Mouse (Mus musculus) frontal cortex, adult (tissue): ENCODE data around the gene Fam49a.
"Not testable (repeated sequence)": the region's sequence is repeated elsewhere in the genome, so short reads cannot be mapped to it uniquely, and the experiment has no call there.

Source experiments
- ATAC-seq: cut with Nextera tagmentation; 2 replicates; pipeline ENCODE4 v1.9.2; 2017; ENCODE audit warnings: mild to moderate bottlenecking, moderate library complexity, mixed read lengths; ENCODE audit not compliant: low TSS enrichment

Fam49a gene

DNA sequence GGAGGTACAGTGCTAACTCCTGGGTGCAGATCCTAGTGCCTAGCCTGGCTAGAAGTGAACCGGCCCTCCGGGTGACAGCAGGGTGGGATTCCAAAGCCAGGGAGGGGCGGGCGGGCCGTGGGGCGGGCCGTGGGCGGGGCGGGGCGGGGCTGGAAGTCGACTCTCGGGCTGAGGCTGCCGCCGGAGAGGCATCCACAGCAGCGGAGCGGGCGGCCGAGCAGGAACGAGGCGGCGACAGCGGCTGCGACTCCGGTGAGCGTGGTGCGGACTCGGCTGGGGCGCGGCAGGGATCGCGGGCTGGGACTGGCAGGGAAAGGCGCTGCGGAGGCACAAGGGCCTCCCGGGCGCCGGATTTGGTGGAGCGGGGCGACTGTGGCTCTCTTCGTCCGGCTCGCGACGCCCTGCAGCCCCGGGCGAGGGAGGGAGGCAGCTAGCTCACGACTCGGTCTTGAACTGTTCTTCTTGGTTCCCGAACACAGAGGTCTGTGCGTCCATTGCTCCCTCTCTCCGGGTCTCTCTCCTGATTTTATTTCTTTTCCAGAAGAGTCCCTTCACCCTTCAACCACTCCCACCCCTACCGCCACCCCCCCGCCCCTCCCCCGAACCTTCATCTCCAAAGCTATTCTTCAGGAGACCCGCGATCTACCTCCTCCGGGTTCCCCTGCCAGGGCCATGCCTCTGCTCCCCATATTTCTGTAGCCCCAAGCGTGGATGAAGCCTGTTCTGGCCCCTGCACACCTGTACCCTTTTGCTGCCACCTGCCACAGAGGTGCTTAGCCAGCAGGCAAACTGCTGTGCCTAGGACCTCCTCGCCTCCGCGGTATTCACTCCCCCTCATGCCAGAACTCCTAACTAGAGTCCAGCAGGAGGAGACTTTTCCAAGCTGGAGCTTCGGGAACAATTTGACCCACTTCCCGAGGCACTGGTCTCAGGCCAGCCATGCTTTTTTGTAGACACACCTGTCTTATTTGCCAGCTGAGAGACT is at the start of gene Fam49a:
TSS of gene Fam49a (plus strand) at position 153 of the 985 bp plus-strand sequence.
- peak; percentile 69 for ATAC-seq

DNA sequence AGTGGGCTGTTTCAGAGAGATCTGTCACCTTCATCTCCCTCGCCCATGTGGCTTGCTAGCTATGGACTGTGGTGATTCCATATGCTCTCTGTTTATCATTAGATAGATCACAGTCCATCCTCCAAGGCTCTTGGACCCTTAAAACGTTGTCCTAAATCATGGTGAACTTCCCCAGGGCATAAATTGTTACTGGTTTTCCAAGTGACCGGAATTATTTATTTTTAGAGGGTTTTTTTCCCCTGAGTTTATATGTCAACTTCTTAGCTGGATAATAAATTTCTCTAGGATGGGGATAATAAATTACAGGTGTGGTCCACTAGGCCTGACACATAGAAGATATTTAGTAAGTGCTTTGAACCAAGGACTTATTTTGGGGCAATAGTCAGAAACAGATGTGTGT is 48.4 kb upstream of the Fam49a start:
- no peak for ATAC-seq

DNA sequence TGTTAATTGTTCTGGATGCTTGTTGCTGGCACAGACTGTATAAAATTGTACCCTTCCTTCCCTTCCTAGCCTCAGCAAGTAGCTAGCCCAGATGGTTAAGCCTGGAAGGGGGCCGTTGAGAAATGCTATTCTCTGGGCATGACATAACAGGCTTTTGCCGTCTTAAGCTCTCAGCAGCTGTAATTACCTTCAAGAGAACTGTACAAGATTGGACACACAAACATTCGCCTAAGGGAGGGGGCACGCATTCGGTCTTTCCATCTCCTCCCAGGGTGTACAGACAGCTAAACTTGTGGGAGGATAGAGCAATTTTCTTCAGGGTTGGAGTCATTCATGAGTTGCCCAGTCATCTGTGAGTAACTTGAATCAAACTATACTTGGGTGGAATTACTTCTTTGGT is 43.0 kb upstream of the Fam49a start:
- peak; percentile 25; the same call in 1 of the 2 replicates for ATAC-seq

DNA sequence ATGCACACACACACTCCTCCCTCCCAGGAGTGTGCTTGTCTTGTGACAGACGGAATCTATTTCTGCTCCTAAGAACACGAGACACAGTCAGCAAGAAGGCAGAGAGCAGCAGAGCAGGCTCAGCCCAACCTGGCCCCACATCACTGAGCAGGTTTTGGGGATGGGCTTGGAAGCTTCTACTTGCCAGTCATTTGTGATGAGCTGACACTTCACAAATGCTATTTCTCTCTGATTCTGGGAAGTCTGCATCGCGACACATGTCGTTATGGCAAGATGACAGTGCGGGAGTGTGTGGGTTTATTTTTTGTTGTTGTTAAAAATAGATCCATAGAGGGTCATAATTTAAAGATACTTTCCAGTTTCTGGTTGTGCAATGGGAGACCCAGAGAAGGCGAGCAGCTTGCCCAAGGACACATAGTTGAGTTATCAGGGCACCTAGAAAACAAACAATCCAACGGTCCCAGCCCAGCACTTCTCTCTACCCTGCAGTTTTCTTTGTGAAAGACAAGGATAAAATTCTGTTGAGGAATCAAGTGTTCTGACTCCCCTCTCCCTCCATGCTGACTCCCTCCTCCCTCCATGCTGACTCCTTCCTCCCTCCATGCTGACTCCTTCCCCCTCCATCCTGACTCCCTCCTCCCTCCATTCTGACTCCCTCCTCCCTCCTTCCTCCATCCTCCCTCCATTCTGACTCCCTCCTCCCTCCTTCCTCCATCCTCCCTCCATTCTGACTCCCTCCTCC is 41.0 kb upstream of the Fam49a start:
- peak; percentile 43 for ATAC-seq

DNA sequence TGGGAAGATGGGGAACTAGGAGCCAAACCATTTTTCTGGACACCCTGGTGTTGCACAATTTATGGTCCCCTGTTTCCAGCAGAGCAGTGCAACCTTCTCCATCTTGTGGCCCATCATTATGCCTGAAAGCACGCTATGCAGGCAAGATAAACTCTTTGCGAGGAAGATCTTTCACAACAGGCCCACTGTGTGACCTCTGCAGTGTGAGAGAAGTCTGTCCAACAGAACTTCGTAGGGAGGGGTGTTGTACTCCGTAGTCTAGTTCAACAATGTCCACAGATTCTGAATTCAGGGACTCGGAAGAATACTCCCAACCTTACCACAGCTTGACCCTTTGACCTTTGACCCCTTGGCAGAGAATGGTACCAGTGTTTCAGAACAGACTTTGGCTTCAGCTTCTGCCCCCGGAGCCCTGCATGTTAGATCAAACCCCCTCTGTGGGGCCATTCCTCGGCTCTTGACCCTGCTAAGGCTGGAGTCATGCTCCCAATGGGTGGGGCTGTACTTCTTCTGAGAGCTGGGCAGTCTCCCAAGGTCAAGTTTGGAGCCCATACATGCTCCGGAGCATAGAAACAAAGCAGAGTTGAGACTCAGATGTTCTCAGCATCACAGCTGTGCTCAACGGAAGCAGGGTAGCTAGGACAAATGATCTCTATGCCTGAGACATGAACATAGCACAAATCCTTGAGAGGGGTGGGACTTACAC is 39.2 kb upstream of the Fam49a start:
- no peak for ATAC-seq

DNA sequence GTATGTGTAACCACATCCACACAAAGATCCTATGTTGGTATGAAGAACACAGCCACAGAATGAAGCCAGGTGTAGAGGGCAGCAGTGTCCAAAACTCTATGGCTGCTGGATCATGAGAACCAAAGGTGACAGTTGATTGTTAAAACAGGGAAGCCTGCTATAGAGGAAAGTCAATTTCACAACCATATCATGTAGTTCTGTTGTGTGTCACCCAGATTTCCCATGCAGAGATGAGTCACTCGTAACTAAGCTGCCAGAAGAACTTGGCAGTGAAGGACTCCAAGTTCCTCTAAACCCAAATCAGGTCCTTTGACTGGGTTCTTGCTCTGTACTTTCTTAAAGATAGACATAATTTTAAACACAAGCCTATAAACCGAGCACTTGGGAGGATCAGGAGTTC is 38.6 kb upstream of the Fam49a start:
- peak; percentile 66 for ATAC-seq

DNA sequence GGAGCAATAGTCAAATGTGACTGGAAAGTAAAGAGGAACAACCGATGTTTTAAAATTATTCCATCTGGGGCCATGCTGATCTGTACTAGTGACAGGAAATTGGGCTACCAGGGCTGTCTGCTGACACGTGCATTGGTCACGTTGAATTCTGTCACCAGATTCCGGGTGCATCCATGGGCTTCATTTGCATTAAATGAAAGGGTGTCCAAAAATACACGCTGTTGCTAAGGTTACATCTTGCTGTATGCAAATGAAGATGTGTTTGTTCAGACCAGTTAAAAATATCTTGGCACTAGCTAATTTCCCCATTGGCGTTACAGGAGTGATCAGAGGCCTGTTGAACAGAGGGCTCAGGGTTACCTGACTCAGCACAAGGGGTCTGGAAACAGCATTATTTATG is 36.2 kb upstream of the Fam49a start:
- peak; percentile 55 for ATAC-seq

DNA sequence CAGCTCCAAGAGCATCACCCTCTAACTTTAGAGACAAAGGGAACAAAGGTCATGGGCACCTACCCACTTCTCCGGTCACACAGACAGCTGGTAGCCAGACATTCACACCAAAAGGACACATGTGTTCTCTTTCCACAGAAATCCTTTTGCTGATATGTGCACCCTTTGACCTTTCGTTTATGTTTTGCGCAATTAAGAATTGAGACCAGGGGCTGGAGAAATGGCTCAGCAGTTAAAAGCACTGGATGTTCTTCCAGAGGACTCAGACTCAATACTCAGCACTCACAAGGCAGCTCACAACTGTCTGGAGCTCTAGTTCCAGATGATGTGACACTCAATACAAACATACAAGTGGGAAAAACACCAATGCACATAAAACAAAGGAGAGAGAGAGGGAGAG is 34.3 kb upstream of the Fam49a start:
- no peak for ATAC-seq

DNA sequence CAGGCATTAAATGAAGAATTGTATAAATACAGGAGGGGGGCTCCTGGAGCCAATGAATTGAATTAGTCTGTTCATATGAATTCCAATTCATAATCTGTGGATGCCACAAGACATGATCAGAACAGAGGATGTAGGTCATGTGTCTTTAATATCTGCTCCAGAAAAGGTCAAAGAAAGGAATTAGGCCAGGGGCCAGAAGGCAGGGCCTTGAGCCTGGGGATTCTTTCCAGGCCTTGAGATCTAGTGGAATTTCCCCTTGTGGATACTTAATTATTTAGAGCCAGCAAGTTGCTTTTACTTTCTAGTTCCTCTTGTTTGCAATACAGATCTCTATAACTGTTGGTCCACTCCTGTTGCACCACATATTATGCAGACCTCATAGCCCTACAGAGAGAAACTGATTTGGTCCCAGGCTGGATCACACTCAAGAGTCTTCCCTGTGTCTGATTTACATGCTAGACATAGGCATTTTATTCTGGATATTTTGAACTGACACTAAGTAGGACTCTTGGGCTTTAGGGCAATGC is 31.8 kb upstream of the Fam49a start:
- no peak for ATAC-seq

DNA sequence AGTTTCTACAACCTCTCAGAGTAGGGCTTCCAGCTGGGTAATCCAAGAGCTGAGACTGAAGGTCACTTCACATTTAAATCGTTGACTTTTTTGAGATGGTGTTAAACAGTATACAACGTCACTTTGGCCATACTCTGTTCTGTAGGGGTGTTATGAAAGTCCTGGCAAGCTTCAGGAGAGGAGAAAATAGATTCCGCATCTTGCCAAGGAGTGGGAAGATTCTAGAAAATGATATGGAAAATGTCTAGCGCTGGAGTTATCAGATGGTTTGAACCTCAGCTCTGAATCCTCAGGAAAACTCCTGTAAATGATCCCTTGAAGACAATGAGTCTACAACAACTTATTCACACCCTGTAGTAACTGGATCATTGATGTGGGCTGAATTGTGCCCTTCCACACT is 29.8 kb upstream of the Fam49a start:
- ATAC-seq = peak; percentile 89

DNA sequence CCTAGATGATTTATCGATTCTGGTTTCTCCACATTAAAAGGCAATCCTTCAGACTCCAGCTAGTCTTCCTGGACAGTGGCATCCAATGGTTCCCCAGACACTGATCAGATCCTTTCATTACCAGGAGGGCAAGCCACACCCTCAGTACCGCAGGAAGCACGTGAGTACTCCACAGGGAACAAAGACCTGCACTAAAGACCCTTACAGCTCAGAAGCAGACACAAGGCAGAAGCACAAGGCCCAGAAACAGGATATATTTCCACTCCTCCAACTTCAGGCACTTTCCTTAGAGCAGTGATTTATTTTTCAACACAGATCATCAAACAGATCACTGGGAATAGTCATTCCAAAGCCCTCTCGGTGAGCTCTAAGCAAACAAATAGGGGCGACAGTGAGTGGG is 25.0 kb upstream of the Fam49a start:
- ATAC-seq = no peak

DNA sequence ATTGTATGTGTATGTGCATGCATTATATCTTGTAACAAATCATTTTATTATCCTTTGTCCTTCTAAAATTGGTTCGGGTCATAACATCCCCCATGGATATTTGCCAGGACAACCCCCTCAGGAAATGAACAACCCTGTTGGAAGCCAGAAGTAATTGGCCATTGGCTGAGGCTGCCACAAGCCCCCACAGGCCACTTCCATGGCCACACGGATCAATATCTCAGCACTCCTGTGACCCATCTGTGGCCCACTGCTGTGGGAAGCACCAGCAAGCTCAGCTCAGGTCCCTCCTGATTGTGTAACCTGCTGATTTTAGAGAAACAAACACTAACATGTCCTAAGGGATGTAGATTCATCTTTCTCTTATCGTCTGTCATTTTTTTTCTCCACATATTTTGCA is 22.4 kb upstream of the Fam49a start:
- no peak for ATAC-seq

DNA sequence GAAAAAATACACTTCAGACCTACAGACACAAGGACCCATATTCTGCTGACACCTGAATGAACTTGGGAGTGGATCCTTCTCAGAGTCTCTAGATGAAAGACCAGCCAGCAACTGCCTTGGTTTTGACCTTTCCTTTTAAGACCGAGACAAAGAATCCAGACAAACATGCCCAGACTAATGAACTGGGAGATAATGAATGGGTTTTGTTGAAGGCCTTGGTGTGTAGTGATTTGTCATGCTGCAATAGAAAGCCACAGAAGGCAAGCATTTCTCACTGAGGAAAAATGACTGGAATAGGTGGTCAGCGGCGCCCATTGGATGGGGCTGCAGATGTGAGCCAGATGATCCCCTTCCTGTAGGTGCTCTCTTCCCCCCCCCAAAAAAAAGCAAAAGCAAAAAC is 18.8 kb upstream of the Fam49a start:
- ATAC-seq = no peak

DNA sequence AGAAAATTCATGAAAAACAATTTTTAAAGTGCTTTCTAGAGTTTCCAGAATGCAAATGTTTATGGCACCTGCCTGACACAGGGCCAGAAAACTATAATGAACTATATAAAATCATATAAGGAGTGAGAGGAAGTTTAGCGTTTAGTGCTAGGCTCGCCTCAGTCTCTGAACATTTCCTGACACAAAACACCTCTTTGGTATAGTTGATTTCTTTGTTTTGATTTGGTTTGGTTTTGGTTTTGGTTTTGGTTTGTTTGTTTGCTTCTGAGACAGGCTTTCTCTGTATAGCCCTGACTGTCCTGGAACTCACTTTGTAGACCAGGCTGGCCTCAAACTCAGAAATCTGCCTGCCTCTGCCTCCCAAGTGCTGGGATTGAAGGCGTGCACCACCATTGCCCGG is 14.9 kb upstream of the Fam49a start:
- not testable (repeated sequence) for ATAC-seq

DNA sequence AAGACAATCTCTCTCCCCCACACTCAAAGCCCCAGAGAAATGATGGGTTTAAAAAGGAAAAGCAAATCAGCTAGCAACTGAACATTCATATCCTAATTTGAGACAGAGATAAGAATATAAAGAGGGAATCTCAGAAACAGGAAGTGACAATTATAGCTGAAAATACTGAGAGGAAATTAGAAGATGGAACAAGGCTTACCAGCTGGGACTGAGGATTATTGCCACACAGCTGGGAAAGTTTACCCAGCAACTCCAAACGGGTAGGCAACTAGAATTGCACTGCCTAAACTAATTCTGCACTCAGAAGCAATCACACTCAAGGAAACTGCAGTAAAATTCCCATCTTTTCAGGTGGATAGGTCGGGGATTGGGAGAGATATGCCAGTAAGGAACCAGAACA is 12.4 kb upstream of the Fam49a start:
- peak; percentile 47; the same call in 1 of the 2 replicates for ATAC-seq

DNA sequence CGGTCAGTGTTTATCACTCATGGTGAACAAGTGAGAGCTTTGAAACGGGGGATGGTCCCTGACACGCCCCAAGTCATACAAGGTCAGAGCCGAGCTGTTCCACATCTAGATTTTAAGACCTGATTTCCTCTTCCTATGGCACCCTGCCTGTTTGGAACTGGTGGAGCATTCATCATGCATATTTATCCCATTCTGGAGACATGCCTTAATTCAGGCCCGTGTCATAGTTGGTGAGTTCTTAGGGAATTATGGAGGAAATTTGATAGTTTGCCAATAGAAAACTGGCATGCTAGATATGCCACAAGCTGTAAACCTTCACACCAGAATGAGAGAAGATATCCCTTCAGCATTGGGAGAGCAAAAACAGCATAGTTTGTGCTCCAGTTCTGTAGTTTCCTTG is 8.4 kb upstream of the Fam49a start:
- ATAC-seq = no peak

DNA sequence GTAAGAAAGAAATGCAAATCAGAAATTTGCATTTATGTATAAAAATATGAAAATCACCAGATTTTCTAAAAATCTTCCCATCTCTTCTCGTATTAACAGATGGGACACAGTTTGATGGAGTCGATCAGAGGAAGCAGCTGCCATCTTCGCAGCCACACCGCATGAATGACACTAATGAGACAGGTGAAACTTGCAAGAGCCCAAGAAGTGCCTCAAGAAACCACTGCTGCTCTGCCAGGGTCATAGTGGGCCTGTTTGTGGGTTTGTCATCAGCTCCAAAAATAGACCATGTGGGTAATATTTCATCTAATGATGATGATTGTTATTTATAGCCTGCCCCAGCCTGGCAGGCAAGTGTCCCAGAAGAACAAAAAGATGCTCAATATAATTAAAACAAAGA is 7.8 kb upstream of the Fam49a start:
- ATAC-seq = no peak

DNA sequence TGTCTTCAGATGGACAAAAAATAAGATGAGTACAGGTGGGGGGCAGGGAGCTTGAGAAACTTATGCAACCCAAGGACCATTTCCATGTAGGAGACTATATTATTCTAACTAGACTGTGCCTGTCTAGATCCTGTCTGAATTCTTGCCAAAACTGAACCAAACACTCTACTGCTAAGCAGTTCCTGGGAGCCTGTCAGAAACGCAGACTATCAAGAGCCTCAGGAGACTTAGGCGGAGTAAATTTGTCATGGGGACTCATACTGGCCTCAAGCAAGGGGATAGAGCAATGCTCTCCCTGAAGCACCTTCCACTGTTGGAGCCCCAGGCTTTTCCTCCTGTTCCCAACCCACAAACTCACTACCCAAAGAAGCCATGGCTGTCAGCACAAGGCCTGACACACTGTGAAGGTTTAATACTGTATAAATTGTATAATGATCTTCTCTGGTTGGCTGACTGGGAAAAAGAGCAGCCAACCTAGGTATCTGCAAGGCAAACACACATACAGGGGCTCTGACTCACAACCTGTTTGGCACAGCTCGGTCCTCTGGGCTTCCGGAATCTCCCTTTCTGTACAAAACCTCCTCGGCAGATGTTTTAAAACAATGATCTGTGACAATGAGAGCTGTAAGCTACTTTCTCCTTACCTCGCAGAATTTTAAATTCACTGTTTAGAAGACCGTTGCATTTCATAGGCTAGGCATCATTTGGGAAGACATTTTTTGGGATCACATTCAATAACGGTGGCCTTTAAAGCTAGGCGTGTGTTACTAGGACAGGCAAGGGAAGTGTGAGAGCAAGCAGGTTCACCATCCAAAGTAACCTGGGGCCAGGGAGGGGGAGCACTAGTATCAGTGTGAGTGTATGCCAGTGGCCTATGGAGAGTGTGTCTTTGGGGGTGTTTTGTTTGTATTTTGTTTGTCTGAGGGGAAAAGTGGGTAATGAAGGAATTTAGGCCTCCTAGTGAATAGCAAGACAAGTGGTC is 669 bp upstream of the Fam49a start:
- ATAC-seq = no peak

DNA sequence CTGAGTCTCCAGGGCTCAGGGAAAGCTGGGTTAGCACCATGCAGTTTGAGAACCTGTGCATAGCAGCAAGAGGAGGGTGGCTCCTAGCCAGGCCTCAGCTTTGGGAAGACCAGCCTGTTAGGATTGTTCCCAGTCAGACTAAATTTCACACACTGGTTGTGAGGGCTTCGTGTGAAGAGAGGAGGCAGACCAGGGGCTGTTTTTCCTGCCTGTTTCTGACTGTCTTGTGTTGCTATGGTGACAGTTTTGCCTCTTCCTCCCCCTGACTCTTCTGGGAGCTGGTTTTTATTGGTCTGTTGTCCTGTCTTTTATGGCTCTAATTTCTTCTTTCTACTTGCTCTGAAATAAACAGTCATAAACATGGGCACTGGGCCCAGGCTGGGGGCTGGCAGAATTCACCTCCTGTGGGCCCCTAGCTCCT is 1.4 kb downstream of the Fam49a start:
- peak; percentile 60 for ATAC-seq

DNA sequence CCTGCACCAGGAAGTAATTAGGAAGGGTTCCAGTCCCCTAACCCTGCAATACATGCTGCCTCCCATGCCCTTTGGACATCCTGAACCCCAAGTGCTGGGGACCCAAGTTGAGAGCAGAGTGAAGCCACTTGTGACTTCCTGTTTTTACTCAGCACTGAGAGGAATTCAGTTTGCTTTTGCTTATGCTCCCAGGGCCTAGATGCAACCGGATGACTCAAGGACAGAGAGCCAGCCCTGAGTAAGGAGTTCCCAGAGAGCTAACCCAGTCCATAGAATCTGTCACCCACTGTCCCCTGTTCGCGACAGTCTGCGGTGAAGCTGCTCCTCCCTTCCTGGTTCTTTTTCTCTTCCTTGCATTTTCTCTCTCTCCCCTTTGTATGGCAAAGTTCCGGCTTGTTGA is 2.2 kb downstream of the Fam49a start:
- ATAC-seq = no peak

DNA sequence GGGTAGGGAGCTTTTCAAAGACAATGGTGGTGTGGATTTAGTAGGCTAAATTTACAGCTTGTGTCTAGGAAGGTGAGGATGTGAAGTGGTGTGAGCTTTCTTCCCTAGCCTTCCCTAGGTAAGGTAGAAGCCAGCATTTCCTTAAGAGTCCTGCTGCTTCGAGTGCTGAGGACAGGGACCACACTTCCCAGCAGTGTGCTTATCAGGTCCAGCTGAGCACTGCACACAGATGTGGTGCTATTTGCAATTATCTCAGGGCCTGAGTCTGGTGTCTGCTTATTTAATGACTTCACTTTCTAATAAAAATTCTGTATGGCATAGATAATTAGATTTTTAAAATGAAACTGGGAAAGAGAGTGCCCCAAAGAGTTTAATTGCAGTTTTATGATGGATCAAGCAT is 4.6 kb downstream of the Fam49a start:
- ATAC-seq = no peak
